Mouse (Mus musculus): Measurements from ENCODE around the gene Caly. TPM values are rescaled to one million over a fixed set of nuclear protein-coding genes. Genes with fewer than 3 reads are reported as not detected.
A peak's percentile ranks its signal among the peaks of the same experiment; 100 is the strongest.

The Caly gene
- polyA plus RNA-seq (2015; fragmentation: Nextera tagmentation; extraction: Ambion mirVana), result 108 and 117 TPM in 2 replicates

- Histone ChIP-seq H3K4me1 (peaks cover 35% of the 10 kb centered on the region), H3K36me3 (no peaks in the 10 kb centered on the region), H3K27me3 (no peaks in the 10 kb centered on the region), H3K9me3 (no peaks in the 10 kb centered on the region), H3K27ac (replicated peaks) (peak within 1 kb of the TSS; percentile 88), H3K4me3 (peak within 1 kb of the TSS; percentile 44), H3K9ac (replicated peaks) (peak within 1 kb of the TSS; percentile 66), H3K4me2 (replicated peaks) (peak within 1 kb of the TSS; percentile 60)
- ATAC-seq (replicated peaks), result peak; percentile 86
- WGBS, result 3% methylated on average over 18 of the region's 18 CpGs
Measured at GRCm38 (mm10) chr7:140082242-140082678, at the start of gene Caly. TSS of gene Caly (minus strand) at chr7:140082548.

- no peak for ATAC-seq (replicated peaks)
Measured at GRCm38 (mm10) chr7:140127911-140128310, 45.6 kb upstream of the Caly start.

GRCm38 (mm10) chr7:140126934-140127333, 44.6 kb upstream of the Caly start:
- no peak overlapping the region for H3K4me2 ChIP-seq (replicated peaks)
- 90% methylated on average over 3 of the region's 3 CpGs for WGBS

More at GRCm38 (mm10) chr7:140127911-140128310, 45.6 kb upstream of the Caly start:
- Histone ChIP-seq H3K4me3 (no peak overlapping the region), H3K27me3 (no peaks in the 10 kb centered on the region), H3K27ac (replicated peaks) (no peak overlapping the region), H3K9me3 (no peaks in the 10 kb centered on the region), H3K9ac (replicated peaks) (no peak overlapping the region), H3K36me3 (no peaks in the 10 kb centered on the region), H3K4me2 (replicated peaks) (no peak overlapping the region), H3K4me1 (peaks cover 9% of the 10 kb centered on the region; the same call in 1 of the 2 replicates)
- 91% methylated on average over 2 of the region's 2 CpGs for WGBS

GRCm38 (mm10) chr7:140126022-140126350, 43.6 kb upstream of the Caly start:
- peak overlapping the region; percentile 83 for H3K9ac ChIP-seq (replicated peaks)
- H3K4me3 ChIP-seq, result peak overlapping the region; percentile 91
- peak; percentile 21; the same call in 1 of the 2 replicates for ATAC-seq (replicated peaks)
- WGBS, result 9% methylated on average over 5 of the region's 5 CpGs
- no peaks in the 10 kb centered on the region for H3K36me3 ChIP-seq
- no peak overlapping the region for H3K27ac ChIP-seq (replicated peaks)
- H3K4me1 ChIP-seq, result peaks cover 9% of the 10 kb centered on the region; the same call in 1 of the 2 replicates
- H3K27me3 ChIP-seq, result no peaks in the 10 kb centered on the region
- H3K4me2 ChIP-seq (replicated peaks), result peak overlapping the region; percentile 94
- H3K9me3 ChIP-seq, result no peaks in the 10 kb centered on the region

More at GRCm38 (mm10) chr7:140126934-140127333, 44.6 kb upstream of the Caly start:
- Histone ChIP-seq H3K9me3 (no peaks in the 10 kb centered on the region), H3K4me1 (peaks cover 9% of the 10 kb centered on the region; the same call in 1 of the 2 replicates), H3K27ac (replicated peaks) (no peak overlapping the region), H3K36me3 (no peaks in the 10 kb centered on the region), H3K27me3 (no peaks in the 10 kb centered on the region), H3K9ac (replicated peaks) (no peak overlapping the region), H3K4me3 (no peak overlapping the region)
- ATAC-seq (replicated peaks), result no peak

- WGBS, result 2% methylated on average over 40 of the region's 40 CpGs
- peak; percentile 97 for ATAC-seq (replicated peaks)
Measured at GRCm38 (mm10) chr7:140125278-140126021, 43.1 kb upstream of the Caly start.

GRCm38 (mm10) chr7:140124382-140124781, 42.0 kb upstream of the Caly start:
- Histone ChIP-seq H3K27me3 (no peaks in the 10 kb centered on the region), H3K27ac (replicated peaks) (no peak overlapping the region), H3K4me2 (replicated peaks) (no peak overlapping the region), H3K4me1 (peaks cover 9% of the 10 kb centered on the region; the same call in 1 of the 2 replicates), H3K36me3 (no peaks in the 10 kb centered on the region), H3K9me3 (no peaks in the 10 kb centered on the region), H3K4me3 (no peak overlapping the region), H3K9ac (replicated peaks) (no peak overlapping the region)
- 97% methylated on average over 1 of the region's 1 CpGs for WGBS
- ATAC-seq (replicated peaks), result no peak

More at GRCm38 (mm10) chr7:140125278-140126021, 43.1 kb upstream of the Caly start:
- Histone ChIP-seq H3K27me3 (no peaks in the 10 kb centered on the region), H3K4me3 (peak overlapping the region; percentile 91), H3K4me2 (replicated peaks) (peak overlapping the region; percentile 94), H3K9me3 (no peaks in the 10 kb centered on the region), H3K4me1 (peaks cover 9% of the 10 kb centered on the region; the same call in 1 of the 2 replicates), H3K9ac (replicated peaks) (peak overlapping the region; percentile 83), H3K36me3 (no peaks in the 10 kb centered on the region), H3K27ac (replicated peaks) (no peak overlapping the region)

GRCm38 (mm10) chr7:140122765-140123164, 40.4 kb upstream of the Caly start:
- no peak overlapping the region for H3K9ac ChIP-seq (replicated peaks)
- H3K4me3 ChIP-seq, result no peak overlapping the region
- no peak overlapping the region for H3K4me2 ChIP-seq (replicated peaks)
- H3K36me3 ChIP-seq, result no peaks in the 10 kb centered on the region
- peaks cover 9% of the 10 kb centered on the region; the same call in 1 of the 2 replicates for H3K4me1 ChIP-seq
- no peak for ATAC-seq (replicated peaks)
- no peak overlapping the region for H3K27ac ChIP-seq (replicated peaks)
- no peaks in the 10 kb centered on the region for H3K27me3 ChIP-seq
- no peaks in the 10 kb centered on the region for H3K9me3 ChIP-seq
- WGBS, result 32% methylated on average over 4 of the region's 4 CpGs

GRCm38 (mm10) chr7:140121338-140121910, 39.1 kb upstream of the Caly start:
- H3K4me1 ChIP-seq, result peaks cover 17% of the 10 kb centered on the region
- no peak overlapping the region for H3K9ac ChIP-seq (replicated peaks)
- no peaks in the 10 kb centered on the region for H3K9me3 ChIP-seq
- WGBS, result 64% methylated on average over 13 of the region's 13 CpGs
- no peak for ATAC-seq (replicated peaks)
- H3K4me3 ChIP-seq, result no peak overlapping the region
- H3K27ac ChIP-seq (replicated peaks), result no peak overlapping the region
- no peaks in the 10 kb centered on the region for H3K27me3 ChIP-seq
- no peaks in the 10 kb centered on the region for H3K36me3 ChIP-seq
- H3K4me2 ChIP-seq (replicated peaks), result no peak overlapping the region

- Histone ChIP-seq H3K4me2 (replicated peaks) (no peak overlapping the region), H3K27me3 (no peaks in the 10 kb centered on the region), H3K4me3 (no peak overlapping the region), H3K9ac (replicated peaks) (no peak overlapping the region), H3K9me3 (no peaks in the 10 kb centered on the region), H3K36me3 (no peaks in the 10 kb centered on the region), H3K4me1 (peaks cover 15% of the 10 kb centered on the region), H3K27ac (replicated peaks) (no peak overlapping the region)
- 92% methylated on average over 2 of the region's 2 CpGs for WGBS
- ATAC-seq (replicated peaks), result no peak
Measured at GRCm38 (mm10) chr7:140120484-140120883, 38.1 kb upstream of the Caly start.

- Histone ChIP-seq H3K4me2 (replicated peaks) (peak within 1 kb of the TSS; percentile 93), H3K36me3 (peaks cover 13% of the 10 kb centered on the region), H3K27ac (replicated peaks) (peak within 1 kb of the TSS; percentile 82), H3K9me3 (no peaks in the 10 kb centered on the region), H3K27me3 (no peaks in the 10 kb centered on the region), H3K4me3 (peak within 1 kb of the TSS; percentile 91), H3K4me1 (peaks cover 12% of the 10 kb centered on the region), H3K9ac (replicated peaks) (peak within 1 kb of the TSS; percentile 92)
- ATAC-seq (replicated peaks), result peak; percentile 95
- 3% methylated on average over 28 of the region's 28 CpGs for whole genome bisulfite sequencing
Measured at GRCm38 (mm10) chr7:140116329-140117054, 34.1 kb upstream of the Caly start, which contains the start of gene Echs1. TSS of gene Echs1 (minus strand) at chr7:140116476.

- Histone ChIP-seq H3K27me3 (no peaks in the 10 kb centered on the region), H3K4me2 (replicated peaks) (peak within 1 kb of the TSS; percentile 93), H3K4me3 (peak within 1 kb of the TSS; percentile 91), H3K9ac (replicated peaks) (peak within 1 kb of the TSS; percentile 92), H3K36me3 (peaks cover 19% of the 10 kb centered on the region), H3K27ac (replicated peaks) (peak within 1 kb of the TSS; percentile 82), H3K9me3 (no peaks in the 10 kb centered on the region), H3K4me1 (peaks cover 12% of the 10 kb centered on the region)
- WGBS, result 3% methylated on average over 23 of the region's 23 CpGs
- ATAC-seq (replicated peaks), result peak; percentile 76
Measured at GRCm38 (mm10) chr7:140115583-140116328, 33.4 kb upstream of the Caly start, which contains the start of gene Paox. TSS of gene Paox (plus strand) at chr7:140115799.
